Mouse (Mus musculus) hematopoietic stem cell, adult 5-6 weeks (primary cell): Measurements from ENCODE around the gene Ltc4s. TPM values are rescaled to one million over a fixed set of nuclear protein-coding genes. Genes with fewer than 3 reads are reported as not detected.

Experiments used
- ATAC-seq, 2 experiments: fragments of 125-278 bp in 1 of 2; replicated peaks in 1 of 2; 2 replicates each; pipeline ENCODE4 v1.8.0; 2016 to 2017; ENCODE audit warnings: inconsistent platforms in 2 of 2, mild to moderate bottlenecking in 2 of 2, moderate number of reproducible peaks in 2 of 2, low read depth in 1 of 2, moderate TSS enrichment in 1 of 2; ENCODE audit not compliant: low FRiP score in 2 of 2, poor library complexity in 2 of 2, severe bottlenecking in 2 of 2, insufficient read depth in 1 of 2, low TSS enrichment in 1 of 2
- total RNA-seq: library from RNA; stranded (forward); fragments of 172-1452, 232-1000 nt; gene quantifications from 2 replicates; pipeline ENCODE4 v1.2.3, GENCODE M21; 2017

The Ltc4s gene
- total RNA-seq, 1 experiment from 2014 or later: 12.0 TPM

GRCm38 (mm10) chr11:50229252-50229910, 9.0 kb downstream of the Ltc4s start:
- no peak for ATAC-seq

GRCm38 (mm10) chr11:50228772-50229171, 9.6 kb downstream of the Ltc4s start:
- ATAC-seq: no peak

GRCm38 (mm10) chr11:50227736-50228135, 10.7 kb downstream of the Ltc4s start:
- ATAC-seq: no peak

DNA sequence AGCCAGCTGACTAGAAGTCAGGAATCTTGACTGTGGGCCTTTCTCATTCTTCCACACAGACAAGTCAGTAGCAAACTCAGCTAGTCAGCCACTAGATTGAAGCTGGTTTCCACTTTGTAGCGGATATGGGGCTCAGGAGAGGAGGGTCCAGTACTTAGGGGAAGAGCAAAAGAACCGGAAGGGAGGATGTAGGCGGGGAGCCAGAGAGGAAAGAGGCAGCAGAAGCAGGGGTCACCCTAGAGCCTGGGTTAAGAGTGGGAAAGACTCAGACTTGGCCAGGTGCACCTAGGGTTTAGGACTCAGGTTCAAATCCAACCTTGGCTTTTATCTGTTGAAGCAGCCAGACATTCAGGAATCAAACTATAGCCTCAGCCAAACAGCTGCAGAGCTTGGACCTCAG, 11.2 kb downstream of the Ltc4s start:
- ATAC-seq: no peak

DNA sequence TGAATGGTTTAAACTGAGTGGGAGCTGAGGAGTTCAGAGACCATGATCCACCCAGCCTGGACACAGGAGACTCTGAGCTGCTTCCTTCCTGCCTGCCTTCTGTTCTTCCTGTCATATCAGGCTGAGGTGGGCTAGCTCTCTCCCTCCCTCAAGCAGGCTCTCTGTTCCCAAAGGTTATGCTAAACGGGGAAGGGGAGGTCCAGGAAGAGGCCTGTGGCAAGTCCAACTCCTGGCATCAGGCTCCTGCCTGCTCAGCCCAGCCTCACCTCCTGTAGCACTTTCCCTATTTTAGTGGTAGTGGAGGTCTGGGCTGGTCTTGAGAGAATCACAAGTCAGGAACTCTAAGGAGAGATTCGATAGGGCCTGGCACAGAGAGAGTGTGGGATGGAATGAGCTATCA, 12.0 kb downstream of the Ltc4s start:
- ATAC-seq: no peak

- no peak for ATAC-seq
Observed at GRCm38 (mm10) chr11:50225611-50226378, 12.6 kb downstream of the Ltc4s start.

- ATAC-seq: peak; percentile 54 to 66
Observed at GRCm38 (mm10) chr11:50224671-50225530, 13.5 kb downstream of the Ltc4s start.

DNA sequence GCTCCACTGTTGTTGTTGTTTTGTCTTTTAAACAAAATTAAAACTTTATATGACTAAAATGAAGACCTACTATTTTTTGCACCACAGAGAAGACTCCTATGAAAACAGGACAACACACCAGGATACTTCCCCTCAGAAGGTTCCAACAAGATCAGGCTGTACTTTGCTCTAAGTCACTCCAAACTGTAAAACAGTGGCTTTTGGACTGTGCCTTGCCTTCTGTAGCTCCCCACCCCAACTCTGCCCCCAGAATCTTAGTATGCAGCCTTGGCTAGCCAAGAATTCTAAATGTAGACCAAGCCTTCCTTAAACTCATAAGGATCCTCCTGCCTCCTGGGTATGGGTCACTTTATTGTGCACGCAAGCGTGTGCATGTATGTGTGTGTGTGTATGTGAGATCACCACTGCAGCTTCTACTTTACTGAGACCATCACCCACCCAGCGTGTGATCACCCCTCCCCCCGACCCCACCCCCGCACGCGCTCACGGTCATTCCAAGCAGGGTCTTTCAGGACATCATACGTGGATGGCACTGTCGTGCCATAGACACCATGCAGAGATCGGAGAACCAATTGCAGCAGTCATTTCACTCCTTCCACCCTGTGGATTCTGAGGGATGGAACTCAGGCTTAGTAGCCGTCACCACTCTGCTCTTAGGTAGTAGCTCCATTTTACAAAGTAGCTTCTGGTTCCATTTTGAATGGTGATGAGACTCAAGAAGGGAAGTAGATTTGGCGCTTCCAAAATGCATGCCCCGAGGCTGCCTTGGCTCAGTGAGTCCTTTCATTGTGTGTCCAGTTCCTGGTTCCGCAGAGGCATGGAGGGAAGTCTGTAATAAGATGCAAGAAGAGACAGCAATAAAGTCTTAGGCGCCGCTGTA, 14.4 kb downstream of the Ltc4s start:
- ATAC-seq: peak in 1 of 2 experiments; percentile 2; a peak in 2 of 4 replicates

GRCm38 (mm10) chr11:50222559-50223276, 15.7 kb downstream of the Ltc4s start:
- no peak for ATAC-seq

DNA sequence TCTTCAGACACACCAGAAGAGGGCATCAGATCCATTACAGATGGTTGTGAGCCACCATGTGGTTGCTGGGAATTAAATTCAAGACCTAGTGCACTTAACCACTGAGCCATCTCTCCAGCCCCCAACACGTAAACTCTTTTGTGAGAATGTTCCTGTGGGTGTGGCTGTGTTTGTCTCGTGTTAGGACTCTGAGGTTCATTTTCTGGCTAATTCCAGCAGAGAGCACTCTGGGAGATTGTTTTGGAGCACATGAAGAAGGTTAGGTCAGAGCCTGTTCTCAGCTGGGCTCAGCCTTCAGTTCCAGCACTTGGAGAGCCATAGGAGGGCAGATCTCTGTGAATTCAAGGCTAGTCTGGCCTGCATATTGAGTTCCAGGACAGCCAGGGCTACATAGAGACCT, 18.6 kb downstream of the Ltc4s start:
- ATAC-seq: no peak

- ATAC-seq: no peak
Observed at GRCm38 (mm10) chr11:50217811-50218210, 20.6 kb downstream of the Ltc4s start.

DNA sequence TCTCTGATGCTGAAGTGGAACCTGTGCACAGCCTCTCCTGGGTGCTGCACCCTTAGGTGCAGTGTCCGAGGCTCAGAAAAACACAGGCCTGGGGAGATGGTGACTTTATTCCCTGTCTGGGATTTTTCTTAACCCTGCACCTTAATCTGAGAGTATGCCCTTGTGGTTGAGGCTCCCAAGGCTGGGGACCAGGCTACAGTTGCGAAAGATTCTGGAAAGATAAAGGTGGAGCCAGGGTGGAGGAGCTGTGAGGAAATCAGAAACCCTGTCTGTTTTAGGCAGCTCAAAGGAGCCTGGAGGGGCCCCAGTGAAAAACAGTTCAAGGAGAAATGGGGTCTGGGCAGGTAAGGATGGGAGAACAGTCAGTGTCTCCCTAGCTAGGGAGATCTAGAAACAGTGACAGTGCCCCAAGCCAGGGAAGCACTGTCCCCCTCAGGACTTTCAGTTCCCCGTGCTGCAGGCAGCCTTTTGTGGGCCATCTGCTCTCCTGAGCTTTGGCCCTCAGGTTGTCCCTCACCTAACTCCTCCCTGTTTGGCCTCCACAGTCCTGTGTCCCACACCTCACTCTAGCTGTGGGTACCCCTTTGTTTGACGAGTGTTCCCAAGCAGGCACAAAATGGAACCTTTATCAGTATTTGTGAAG, 21.6 kb downstream of the Ltc4s start:
- no peak for ATAC-seq

DNA sequence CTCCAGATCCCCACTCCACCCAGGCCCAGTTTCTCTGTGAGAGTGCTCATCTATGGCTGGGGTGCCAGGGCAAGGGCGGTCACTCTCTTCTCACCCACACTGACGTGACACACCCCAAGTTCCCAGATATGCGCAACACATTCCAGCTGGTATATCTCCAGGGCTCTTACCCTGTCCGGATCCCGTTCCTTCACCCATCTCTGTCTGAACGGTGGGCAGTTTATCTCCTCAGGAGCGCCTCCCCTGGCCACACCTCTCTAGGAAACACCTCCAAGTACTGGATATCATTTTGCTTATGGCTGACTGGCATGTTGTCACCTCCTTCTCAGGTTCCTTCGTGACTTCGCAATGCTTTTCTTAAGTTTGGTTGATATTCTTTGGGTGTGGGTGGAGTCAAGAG, 22.8 kb downstream of the Ltc4s start:
- no peak for ATAC-seq

DNA sequence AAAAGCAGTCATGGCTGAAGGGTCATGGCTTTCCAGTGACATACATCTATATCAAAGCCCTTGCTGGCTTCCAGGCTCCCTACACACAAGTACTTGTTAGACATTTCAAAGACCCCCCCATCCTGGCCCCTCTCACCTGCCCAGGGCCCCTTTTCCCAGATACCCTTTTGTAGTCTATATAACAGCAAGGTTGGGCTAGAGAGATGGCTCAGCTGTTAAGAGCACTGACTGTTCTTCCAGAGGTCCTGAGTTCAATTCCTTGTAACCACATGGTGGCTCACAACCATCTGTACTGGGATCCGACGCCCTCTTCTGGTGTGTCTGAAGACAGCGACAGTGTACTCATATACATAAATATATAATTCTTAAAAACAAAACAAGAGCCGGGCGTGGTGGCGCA, 23.8 kb downstream of the Ltc4s start:
- no peak for ATAC-seq

DNA sequence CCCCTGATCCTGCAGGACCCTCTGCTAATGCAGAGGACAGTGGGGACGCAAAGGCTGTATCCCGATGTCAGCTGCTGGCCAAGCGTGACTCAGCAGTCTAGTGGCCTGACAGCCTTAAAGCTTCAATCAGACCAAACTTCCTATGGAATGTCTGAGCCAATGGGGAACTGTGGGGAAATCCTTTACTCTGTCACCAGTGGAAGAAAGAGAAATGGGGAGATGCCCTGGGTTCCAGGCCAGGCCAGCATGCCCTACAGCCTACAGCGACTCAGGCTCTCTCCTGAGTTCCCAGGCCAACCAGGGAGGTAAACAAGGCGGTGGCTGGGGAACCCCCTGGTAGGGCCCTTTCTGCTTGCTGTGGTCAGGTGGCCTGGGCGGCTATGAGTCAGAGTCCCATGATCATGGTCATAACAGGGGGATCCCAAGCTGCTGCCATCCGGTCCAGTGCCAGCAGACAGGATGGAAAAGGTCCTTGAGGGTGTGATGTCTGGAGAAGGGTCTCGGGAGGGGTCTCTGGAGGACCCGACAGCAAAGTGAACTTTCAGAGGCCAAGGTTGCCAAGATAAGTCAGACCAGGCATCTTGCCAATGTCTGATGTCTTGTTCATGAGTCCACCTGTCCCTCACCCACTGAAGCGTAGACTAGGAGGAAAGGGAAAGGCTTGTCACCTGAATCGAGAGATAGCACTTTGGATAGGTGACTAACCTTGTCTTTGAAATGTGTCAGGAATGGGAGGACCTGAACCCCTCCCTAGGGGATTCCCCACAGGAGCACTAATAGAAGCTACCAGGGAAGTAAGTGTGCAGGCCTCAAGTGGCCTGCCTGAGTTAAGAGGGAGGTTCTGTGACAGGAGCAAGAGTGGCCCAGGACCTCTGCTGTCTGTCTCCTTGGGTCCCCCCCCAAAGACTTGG, 25.3 kb downstream of the Ltc4s start:
- peak in 1 of 2 experiments; percentile 49; a peak in 1 of 4 replicates for ATAC-seq
